Mouse (Mus musculus) neutrophil, adult 65 days (primary cell): Measurements from ENCODE around the gene Htra2. TPM values are rescaled to one million over a fixed set of nuclear protein-coding genes. Genes with fewer than 3 reads are reported as not detected.

Source experiments
- total RNA-seq: library from RNA; stranded (reverse); gene quantifications from 2 replicates; pipeline ENCODE4 v1.2.4, GENCODE M21; 2023

Gene Htra2
- total RNA-seq: 28.7 and 51.2 TPM in 2 replicates

DNA sequence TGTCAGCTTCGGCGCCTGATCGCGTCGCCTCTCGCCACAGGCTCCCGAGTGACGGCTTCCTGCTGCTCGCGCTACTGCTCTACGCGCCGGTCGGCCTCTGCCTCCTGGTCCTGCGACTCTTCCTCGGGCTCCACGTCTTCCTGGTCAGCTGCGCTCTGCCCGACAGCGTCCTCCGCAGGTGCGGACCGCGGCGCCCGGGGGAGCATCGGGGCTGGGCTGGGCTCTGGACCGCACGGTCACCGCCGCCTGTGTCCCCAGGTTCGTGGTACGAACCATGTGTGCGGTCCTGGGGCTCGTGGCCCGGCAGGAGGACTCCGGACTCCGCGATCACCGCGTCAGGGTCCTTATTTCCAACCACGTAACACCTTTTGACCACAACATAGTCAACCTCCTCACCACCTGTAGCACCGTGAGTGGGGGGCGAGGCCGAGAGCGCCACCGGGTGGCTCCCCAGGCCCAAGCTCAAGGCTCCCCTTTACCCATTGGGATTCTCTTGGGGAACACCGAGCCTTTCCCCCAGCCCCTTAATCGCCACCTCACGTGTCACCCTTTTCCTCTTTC lies at the start of gene Htra2:
Gene Htra2, minus strand, starts transcription at position 403 of the 561 bp plus-strand sequence.

DNA sequence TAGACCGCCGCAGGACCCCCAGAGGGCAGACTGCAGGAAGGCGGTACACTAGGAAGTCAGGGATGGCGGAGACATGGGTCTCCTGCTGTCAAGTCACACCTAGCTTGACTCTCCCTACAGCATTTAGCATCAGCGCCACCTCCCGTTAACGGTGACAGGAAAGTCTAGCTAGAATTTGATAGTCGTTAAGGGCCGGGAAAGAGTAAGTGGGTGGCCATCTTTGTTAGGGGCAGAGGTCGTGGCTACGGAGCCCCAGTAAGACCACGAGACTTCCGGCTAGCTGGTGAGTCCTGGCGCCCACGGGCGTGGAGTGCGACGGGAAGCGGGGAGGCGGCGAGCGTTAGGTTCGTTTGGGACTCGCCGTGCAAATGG lies 46.2 kb upstream of the Htra2 start, which contains the start of the genes Ccdc142 and Gm42688:
Gene Ccdc142, plus strand, starts transcription at position 286 of the 372 bp plus-strand sequence.
Gene Gm42688, plus strand, starts transcription at position 302 of the 372 bp plus-strand sequence.

GRCm38 (mm10) chr6:83086121-83087035 lies 31.3 kb upstream of the Htra2 start, which contains the start of gene Lbx2:
Gene Lbx2, plus strand, starts transcription at chr6:83086367.

GRCm38 (mm10) chr6:83077630-83078323 lies 22.7 kb upstream of the Htra2 start, which contains the start of gene Pcgf1:
Gene Pcgf1, plus strand, starts transcription at chr6:83077869.

GRCm38 (mm10) chr6:83070247-83070310 lies 15.0 kb upstream of the Htra2 start, which contains the start of gene Tlx2:
Gene Tlx2, minus strand, starts transcription at chr6:83070293.

DNA sequence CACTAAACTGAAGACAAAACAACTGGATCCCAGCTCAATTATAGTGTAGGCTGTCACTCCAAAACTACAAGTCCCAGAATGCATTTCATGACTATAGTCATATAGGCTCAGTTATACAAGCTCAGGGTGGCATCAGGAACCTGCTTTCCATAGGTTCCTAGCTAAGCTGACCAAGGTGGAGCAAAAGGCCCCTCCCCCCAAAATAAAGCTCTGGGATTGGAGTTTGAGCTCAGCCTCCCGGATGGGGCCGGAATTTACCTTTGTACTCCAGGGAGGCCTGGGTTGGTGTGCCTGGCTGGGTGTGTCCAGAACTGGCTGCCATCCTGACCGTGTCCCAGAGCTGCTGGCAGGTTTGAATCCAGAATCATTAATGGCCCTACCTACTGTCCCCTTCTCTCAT lies 2.7 kb upstream of the Htra2 start, which contains the start of gene Dqx1:
Gene Dqx1, plus strand, starts transcription at position 55 of the 400 bp plus-strand sequence.

GRCm38 (mm10) chr6:83054074-83054851 lies 810 bp downstream of the Htra2 start, which contains the start of gene Aup1:
Gene Aup1, plus strand, starts transcription at chr6:83054521.

GRCm38 (mm10) chr6:83033249-83034185 lies 21.6 kb downstream of the Htra2 start, which contains the start of the genes Dok1 and Loxl3:
Gene Dok1, minus strand, starts transcription at chr6:83033471.
Gene Loxl3, plus strand, starts transcription at chr6:83034173.

Other genes with a start within 250 kb of the Htra2 start
- 24.2 and 37.5 TPM in 2 replicates for gene Sema4f, start 115.5 kb downstream of the Htra2 start, total RNA-seq
- gene M1ap, start 108.4 kb downstream of the Htra2 start, total RNA-seq: 2.1 and 3.1 TPM in 2 replicates
- 23.0 and 23.7 TPM in 2 replicates for gene Dok1, start 21.8 kb downstream of the Htra2 start, total RNA-seq
- 0.86 and 1.0 TPM in 2 replicates for gene Loxl3, start 21.1 kb downstream of the Htra2 start, total RNA-seq
- gene Aup1, start 752 bp downstream of the Htra2 start, total RNA-seq: 213 and 248 TPM in 2 replicates
- gene Dqx1, start 2.6 kb upstream of the Htra2 start, total RNA-seq: 4.4 and 7.9 TPM in 2 replicates
- not detected in 2 replicates for gene Tlx2, start 15.0 kb upstream of the Htra2 start, total RNA-seq
- 13.1 and 13.9 TPM in 2 replicates for gene Pcgf1, start 22.6 kb upstream of the Htra2 start, total RNA-seq
- not detected in 2 replicates for gene Lbx2, start 31.1 kb upstream of the Htra2 start, total RNA-seq
- 4.2 and 4.8 TPM in 2 replicates for gene Ccdc142, start 46.3 kb upstream of the Htra2 start, total RNA-seq
- 3.2 and 4.4 TPM in 2 replicates for gene Gm42688, start 46.3 kb upstream of the Htra2 start, total RNA-seq
- gene Mrpl53, start 53.8 kb upstream of the Htra2 start, total RNA-seq: 19.1 and 19.8 TPM in 2 replicates
- 18.9 and 25.1 TPM in 2 replicates for gene Mogs, start 60.2 kb upstream of the Htra2 start, total RNA-seq
- 26.7 and 32.6 TPM in 2 replicates for gene Wbp1, start 66.3 kb upstream of the Htra2 start, total RNA-seq
- gene Ino80b, start 70.2 kb upstream of the Htra2 start, total RNA-seq: 16.4 TPM in 2 replicates
- 0.66 TPM in 1 of 2 replicates, not detected in the other for gene Rtkn, start 80.2 kb upstream of the Htra2 start, total RNA-seq
- not detected in 2 replicates for gene Wdr54, start 101.1 kb upstream of the Htra2 start, total RNA-seq
- gene 1700003E16Rik, start 101.1 kb upstream of the Htra2 start, total RNA-seq: not detected in 2 replicates
- gene Dctn1, start 110.6 kb upstream of the Htra2 start, total RNA-seq: 91.8 and 114 TPM in 2 replicates
- gene Slc4a5, start 164.6 kb upstream of the Htra2 start, total RNA-seq: not detected in 2 replicates